Mouse (Mus musculus): ENCODE measurements around the gene Tbc1d19.

DNA sequence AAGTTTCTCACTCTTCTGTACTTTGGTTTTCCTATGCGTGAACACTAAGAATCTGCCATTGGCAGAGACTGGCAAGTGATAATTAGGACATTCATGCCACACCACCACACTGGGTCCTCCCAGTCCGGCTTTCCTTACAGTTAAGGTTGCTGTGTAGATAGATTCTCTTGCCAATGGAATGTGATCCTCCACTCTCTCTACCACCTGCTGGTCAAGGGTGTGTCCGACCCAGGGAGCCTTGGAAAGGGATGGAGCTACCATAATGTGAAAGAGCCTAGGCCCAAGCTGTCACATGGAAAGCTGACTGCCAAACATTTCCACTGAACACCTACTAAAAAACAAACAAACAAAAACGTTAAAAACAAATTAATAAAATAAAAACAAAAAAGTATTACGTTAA is 121.6 kb downstream of the Tbc1d19 start:
- TF ChIP-seq CTCF (IDR thresholded peaks at IDR 0.05; ENCODE audit: low read depth) (no peak), EP300 (IDR thresholded peaks at IDR 0.05; ENCODE audit: low read depth) (no peak)
